Mouse (Mus musculus): ENCODE results near the gene Nr2c2ap.

DNA sequence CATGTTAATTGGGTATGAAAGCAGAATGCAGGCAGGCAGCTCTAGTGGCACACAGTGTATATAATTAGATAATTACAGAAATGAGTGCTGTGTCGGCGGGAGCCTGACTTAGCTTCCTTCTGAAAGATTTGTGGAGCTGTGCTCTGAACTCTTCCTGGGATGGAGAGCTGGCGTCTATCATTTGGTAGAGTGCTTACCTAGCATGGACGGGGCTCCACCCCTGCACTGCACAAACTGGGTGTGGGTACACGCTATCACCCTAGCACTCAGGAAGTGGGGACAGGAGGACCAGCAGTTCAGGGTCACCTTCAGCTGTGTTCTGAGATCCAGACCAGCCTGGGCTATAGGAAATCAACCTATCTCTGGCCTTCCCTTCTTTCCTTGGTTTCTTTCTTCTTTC, 42.2 kb downstream of the Nr2c2ap start:
- no peak for TF ChIP-seq CTCF (conservative IDR thresholded peaks at IDR 0.05; ENCODE audit: insufficient read depth, insufficient read length, low read depth, low read length)
- no peak for TF ChIP-seq POLR2A (IDR thresholded peaks at IDR 0.05; ENCODE audit: low read depth, low read length)

Measured in kidney, adult 2 months (tissue).